Mouse (Mus musculus) urinary bladder, adult 18-20 months (tissue): Measurements from ENCODE around the gene Sntb2.
"Not testable (repeated sequence)": the region's sequence is repeated elsewhere in the genome, so short reads cannot be mapped to it uniquely, and the experiment has no call there.

Experiments used
- DNase-seq, 2 experiments: peaks; one replicate each; pipeline ENCODE4 v3.0.0; 2022; ENCODE audit warnings: low spot score in 2 of 2, mixed read lengths in 2 of 2

Gene Sntb2

DNA sequence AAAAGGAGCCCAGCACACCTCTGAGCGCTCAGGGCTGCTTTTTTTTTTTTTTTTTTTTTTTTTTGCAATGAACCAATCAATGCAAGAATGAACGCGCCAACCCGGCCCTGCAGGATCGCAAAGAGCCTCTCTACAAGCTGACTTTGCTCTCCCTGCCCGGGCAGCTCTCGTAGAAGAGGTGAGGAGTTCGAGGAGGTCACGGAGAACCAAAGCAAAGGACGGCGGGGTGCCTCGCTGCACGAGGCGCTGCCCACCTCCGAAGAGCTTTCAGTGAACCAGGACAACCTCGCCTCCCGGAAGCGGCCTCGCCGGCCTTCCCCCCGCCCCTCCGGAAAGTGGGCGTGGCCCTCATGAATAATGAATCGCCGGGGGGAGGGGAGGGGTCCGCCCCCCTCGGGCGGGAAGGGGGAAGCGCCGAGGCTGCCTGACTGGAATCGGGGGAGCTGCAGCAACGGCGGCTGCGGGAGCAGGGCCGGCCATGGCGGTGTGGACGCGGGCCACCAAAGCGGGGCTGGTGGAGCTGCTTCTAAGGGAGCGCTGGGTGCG, at the start of gene Sntb2:
Gene Sntb2 (plus strand): TSS at position 427 of the 546 bp plus-strand sequence.
- peak; percentile 88 to 92 for DNase-seq

DNA sequence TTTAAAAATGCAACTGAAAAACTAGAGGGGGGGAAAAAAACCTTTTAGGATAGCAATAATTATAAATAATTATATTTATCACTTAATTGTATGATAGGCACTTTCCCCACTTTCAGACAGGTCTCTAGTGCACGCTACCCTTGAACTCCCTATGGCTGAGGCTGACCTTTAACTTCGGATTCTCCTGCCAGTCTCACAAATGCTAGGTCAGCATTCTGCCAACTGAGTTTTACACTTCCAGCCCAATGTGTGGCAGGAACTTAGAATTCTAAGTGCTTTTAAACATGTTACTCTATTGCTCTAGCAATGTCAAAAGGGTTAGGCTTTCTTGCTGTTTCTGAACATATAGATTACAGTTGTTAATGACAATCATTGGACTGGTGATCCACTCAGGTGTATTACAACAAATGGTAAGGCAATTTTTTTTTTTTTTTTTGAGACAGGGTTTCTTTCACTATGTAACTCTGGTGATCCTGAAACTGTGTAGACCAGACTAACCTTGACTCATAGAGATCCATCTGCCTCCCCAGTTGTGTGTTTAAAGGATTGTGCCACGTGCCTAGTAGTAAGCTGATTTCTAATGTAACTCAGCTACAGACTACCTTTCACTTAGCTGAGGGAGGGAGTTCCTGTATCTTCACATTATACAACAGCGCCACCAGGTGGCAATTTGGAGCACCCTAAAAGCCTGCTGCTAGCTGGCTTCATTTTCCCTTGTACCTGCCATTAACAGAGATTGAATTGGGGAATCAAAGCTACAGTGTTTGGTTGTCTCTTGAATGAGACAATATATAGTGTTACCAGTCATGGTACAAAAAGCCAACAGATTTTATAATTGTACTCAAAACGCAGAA, 48.0 kb upstream of the Sntb2 start:
- no peak for DNase-seq

DNA sequence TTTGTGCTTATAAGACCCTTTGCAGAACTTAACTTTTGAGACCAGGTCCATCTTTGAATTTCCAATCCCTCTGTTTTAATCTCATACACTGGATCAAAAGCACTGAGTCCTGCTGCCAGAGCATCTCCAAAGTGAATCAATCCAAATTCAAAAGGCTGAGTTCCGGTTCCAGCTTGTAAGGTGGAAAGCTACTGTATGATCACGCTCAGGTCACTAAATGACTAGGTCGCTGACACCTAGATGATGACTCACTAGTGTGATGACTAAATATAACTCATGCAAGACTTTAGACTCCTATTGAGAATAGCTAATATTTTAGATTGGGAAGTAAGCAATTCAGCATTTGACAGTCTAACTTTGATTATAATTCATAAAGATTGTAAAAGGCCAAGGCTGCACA, 46.7 kb upstream of the Sntb2 start:
- no peak for DNase-seq

DNA sequence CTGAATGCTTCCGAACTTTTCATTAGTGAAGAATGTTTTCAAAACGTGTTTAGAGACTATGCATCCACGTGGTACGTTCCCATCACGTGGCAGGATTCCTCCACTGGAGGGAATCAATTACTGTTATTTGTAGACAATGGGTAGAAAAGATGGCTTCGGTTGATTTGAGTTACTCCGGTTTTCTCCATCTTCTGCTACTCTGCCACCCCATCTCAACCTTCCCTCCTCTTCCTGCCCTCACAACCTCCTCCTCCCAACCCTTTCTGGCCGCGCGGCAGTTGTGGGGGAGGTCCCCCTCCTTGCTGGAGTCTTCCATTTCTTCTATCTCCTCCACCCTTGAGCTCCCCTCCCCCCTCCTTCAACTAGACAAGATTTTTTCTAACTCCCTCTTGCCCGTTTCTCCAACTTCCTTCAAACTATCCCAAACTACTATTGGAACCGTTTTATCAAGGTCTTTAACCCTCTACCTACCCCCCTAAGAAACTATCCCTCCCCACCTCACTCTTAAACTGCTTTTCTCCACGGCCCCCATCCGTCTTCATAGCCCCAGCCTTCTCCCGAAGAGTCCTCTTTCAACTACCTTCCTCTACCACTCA, 43.2 kb upstream of the Sntb2 start:
- DNase-seq = no peak

DNA sequence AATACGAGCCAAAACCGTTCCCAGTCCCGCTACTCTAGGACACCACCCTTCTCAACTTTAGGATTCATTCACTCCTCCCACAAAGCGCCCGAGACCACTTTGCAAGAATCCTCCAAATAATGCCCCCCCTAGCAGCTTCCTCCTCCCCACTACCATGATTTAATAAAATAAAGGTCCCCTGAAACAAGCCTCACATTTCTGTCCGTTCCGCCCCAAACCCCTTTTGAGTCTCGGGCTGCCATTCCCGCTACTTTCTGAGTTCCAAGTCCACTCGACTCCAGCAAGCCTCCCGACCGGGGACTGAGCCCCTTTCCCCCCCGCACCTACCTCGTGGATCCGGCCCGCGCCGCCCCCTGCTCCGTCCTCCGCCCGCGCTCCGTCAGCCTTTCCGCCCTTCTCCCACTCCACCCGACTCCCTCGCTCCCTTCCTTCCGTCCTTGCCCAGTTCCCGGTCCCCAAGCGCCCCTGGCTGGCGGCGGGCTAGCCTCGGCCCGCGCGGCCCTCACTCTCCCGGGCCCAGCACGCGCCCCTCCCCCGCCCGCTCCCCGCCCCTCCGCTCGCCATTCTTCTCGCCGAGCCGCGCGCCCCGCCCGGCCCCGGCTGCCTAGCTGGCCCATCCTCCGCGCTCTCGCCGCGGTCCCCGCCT, 42.6 kb upstream of the Sntb2 start:
- DNase-seq = peak; percentile 37 to 75

DNA sequence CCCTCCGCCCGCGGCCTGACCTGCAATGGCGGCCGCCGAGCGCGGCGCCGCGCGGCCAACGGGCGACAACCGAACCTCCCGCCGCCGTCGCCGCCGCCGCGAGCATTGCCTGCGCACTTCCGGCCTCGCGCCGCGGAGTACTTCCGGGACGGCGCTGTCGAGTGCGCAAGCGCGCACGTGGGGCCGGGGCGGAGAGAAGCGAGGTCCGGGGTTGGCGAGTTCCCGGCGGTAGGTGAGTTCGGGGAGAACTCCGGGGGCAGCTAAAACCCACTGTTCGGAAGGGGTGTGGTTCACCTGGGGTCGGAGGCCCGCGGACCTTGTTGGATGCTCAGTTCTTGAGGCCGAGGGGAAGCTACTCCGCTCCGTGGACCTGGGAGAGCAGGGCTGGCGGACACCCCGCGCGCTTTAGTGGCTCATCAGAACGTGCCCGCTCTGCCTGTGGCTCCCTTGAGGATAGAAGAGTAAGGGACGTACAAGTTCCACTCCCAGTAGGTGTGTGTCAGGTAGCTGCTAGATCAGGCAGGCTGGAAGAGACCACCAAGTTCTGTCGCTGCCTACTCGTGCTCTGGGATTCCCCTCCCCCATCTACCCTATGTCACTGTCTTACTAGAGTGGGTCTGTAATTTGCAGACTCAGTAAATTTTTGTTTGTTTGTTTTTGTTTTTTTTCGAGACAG, 41.9 kb upstream of the Sntb2 start, which contains the start of gene Utp4:
Gene Utp4 (plus strand): TSS at position 156 of the 676 bp plus-strand sequence.
- peak; percentile 77 to 80 for DNase-seq

DNA sequence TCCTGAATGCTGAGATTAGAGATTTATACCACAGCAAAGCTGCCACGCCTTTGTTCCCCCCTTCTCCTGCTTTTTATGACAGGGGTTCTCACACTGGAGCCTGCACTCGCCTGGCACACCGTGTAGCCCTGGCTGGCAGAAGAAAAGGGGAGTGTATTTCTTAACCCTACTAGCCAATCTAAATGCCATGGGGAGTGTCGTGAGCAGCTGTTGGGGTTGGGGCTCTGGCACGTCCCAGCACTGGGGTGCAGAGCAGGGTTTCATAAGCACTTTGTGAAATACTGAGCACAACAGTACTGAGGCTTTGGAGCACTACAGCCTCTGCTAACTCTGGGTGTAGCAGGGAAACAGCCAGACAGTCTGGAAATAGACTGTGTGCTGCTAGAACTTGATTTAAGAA, 36.1 kb upstream of the Sntb2 start:
- DNase-seq = no peak

DNA sequence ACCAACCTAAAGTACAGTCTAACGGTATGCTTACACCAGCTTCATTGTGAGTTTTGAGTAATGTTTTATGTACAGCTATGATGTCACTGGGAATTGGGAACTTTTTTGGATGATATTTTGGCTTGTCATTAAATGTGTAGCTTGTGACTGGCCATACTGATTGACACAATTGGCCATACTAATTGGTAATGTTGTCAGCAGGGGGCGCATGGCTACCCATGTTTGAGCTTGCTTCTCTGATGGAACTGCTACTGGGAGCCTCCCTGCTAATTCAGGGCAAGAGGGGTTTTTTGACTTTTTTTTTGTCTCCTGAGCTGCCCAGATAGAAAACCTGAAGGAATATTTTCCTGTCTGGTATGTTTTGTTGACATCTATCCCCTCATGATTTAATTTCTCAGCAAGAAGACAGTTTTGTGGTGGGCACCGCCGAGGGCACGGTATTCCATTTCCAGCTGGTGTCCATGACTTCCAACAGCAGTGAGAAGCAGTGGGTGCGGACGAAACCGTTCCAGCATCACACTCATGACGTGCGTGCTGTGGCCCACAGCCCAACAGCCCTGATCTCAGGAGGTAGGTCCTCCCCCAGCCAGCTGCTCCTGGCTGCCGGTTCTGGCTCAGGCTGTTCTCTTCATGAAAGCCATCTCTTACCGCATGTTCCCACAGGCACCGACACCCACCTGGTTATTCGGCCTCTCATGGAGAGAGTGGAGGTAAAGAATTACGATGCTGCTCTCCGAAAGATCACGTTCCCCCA, 29.6 kb upstream of the Sntb2 start:
- peak in 1 of 2 experiments; percentile 43 for DNase-seq

DNA sequence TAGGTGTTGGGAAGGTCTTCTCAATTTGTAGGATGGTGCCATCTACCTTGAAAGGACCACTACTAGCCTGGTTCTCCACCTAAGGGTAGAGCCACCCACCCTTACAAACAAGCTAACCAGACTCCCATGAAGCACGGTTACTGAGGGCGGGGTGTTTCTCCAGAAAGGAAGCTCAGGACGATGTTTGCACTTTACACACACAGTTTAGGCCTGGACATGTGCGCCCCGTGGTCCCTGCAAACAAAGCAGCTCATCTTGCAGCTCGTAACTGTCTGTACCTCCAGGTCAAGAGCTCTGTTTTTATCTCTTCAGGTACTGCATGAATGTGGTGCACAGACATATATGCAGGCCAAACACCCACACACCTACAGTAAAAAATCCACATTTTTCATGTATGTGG, 28.9 kb upstream of the Sntb2 start:
- no peak for DNase-seq

DNA sequence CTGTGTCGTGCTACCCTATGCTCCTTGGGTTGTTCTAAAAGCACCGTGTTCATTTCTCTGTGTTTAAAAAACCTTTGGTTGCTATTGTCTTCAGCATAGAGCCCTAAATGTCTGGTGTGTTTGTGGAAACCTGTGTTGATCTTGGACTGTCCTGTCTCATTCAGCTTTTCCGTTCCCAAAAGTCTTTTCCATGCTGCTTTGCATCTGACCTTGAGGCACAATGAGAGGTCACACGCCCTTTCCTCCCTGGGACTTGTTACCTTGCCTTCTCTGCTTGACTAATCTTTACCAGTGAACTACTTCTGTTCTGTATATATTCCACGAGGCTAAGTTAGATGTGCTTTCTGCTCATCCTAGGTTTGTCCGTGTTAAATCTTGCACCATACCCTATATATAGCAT, 28.1 kb upstream of the Sntb2 start:
- DNase-seq = no peak

DNA sequence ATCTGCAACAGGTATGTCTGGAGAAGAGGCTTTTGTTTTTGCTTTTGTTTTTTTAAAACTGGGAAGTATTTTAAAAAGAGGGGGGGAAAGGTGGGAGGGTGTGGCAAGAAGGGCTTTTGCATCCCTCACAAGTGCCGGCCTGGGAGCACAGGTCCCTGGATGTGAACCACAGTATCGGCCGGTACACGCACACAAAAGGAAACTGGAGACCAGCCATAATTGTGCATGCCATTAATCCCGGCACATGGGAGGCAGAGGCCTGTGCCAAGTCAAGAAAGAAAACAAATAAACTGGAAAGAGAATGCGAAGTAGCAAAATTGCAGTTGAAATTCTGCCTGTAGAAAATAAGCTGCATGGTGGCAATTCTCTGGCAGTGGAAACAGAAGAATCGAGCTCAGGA, 27.3 kb upstream of the Sntb2 start:
- DNase-seq = no peak

DNA sequence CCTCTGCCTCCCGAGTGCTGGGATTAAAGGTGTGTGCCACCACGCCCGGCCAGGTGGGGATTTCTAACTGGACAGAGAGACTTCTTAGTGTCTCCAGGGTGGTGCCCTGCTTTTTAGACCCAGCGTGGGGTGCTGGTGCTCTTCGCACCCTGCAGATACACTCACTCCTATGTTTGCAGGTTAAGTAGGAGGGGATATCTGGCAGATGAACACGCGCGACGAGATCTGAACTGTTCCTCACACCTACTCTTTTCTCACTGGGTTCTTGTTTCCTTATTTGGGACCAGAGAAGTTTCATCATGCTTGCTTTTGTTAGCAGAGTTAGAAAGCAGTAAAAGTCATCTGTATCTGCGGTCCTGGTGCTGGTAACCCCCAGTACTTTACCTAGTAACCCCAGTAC, 21.9 kb upstream of the Sntb2 start:
- DNase-seq = no peak

DNA sequence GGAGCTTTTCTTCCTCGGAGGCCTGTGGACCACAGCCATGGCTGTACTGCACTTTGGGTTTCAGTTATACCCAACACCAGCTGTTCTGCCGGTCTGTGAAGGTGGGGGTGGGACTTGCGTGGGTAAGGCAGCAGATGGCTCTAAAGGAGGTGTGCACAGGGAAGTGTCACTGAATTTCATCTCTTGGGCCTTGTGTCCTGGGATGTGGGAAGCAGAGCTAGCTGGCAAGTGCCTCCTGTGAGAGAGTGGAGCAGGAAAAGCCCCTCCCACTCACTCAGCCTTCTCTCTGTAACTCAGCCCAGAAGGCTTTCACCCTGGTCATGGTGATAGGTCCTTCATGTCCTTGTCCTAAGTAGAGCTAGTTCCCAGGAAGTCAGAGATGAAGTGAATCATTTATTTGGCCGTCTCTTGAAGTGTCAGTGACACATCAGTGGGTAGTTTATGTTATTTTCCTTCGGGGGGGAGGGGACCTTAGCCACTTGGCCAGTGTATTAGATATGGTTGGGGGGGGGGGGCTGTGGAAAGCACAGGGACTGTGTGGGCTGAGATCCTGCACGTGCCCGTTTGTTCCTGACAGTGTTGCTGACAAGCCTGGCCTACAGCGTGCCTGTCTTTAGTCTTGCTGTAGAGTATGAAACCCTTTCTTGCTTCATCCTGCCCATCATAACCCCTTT, 15.7 kb upstream of the Sntb2 start:
- DNase-seq = no peak

DNA sequence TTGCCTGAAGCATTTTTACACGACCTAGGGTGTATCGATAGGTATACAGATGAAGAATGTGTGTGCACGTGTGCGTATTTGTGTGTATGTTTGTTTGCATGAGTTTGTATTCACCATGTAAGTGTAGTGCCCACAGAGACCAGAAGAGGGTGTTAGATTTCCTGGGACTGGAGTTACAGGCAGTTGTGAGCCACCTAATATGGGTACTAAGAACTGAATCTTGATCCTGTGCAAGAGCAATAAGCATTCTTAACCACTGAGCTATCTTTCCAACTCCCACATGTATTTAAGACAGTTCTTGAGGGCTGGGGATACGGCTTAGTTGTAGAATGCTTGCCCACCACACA, 15.2 kb upstream of the Sntb2 start:
- DNase-seq = no peak

DNA sequence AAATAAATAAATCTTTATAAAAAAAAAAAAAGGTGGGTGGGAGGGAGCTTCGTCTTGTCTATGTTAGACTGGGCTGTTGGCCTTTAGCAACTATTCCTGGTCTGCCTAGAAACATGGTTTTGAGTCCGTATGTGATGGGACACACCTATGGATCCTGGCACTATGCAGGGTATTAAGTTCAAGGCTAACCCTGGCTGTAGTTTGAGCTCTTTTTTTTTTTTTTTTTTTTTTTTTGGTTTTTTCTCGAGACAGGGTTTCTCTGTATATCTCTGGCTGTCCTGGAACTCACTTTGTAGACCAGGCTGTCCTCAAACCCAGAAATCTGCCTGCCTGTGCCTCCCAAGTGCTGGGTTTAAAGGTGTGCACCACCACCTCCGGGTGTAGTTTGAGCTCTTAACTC, 11.5 kb upstream of the Sntb2 start:
- DNase-seq = no peak

DNA sequence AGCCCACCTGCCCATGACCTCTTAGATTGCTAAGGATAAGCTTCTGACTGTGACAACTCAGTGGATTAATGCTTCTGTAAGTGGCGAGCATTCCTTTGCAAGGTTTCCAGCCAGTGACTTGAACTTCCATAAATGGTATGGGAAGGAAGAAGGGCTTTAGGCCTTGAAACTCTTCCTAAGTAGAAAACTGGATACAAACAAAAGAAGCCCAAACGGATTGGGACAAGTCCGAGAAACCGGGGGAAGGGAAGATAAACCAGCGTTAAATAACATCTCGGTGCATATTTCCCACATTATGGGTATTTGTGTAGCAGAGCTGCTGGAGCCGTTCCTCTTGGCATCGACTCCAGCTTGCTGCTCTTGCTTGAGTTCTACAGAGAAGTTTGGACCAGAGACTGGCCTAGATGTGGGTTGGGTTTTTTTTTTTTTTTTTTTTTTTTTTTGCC, 10.6 kb upstream of the Sntb2 start:
- DNase-seq = no peak

DNA sequence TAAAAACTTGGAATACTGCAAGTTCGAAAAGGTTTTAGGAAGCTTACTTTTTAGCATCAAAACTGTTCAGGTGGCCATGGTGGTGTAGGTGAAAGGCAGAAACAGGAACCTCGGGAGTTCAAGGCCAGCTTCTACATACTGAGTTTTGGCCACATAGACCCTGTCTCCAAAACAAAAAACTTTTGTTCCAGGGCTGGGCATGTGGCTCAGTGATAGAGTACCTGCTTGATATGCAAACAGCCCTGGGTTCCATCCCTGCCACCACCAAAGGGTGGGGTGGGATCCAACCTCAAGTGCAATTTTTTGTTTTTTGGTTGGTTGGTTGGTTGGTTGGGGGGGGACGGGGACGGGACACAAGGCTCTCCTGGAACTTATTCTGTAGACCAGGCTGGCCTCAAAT, 10.1 kb upstream of the Sntb2 start:
- no peak for DNase-seq

DNA sequence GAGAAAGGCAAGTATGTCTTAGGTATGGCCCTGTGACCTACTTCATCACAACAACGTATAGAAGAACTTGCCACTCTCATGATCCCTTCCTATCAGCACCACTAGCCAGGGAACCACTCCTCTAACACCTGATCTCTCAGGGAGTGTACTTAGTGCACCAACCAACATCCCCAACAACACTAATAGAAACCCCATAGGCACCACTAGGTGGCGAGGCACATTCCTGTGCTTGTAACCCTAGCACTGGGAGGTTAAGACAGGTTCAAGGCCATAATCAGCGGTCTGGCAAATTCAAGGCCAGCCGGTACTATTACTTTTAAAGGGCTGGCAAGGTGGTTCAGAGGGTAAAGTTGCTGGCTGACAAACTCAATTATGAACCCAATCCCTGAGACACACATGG, 8.3 kb upstream of the Sntb2 start:
- no peak for DNase-seq

DNA sequence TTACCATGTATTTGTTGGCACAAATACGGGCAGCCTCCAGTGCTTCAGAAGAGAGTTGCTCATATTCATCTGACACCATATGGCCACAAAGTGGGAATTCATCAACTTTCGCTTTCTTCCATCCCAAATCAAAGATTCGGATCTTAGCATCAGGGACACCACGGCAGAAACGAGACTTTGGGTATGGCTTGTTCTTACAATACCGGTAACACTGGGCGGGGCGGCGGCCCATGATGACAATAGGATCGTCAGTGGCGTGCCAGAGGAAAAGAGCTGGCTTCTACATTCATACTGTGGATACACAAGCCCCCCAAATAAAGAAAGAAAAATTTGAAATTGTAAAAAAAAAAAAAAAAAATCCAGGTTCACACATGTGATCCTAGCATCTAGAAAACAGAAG, 7.4 kb upstream of the Sntb2 start:
- DNase-seq = not testable (repeated sequence)

DNA sequence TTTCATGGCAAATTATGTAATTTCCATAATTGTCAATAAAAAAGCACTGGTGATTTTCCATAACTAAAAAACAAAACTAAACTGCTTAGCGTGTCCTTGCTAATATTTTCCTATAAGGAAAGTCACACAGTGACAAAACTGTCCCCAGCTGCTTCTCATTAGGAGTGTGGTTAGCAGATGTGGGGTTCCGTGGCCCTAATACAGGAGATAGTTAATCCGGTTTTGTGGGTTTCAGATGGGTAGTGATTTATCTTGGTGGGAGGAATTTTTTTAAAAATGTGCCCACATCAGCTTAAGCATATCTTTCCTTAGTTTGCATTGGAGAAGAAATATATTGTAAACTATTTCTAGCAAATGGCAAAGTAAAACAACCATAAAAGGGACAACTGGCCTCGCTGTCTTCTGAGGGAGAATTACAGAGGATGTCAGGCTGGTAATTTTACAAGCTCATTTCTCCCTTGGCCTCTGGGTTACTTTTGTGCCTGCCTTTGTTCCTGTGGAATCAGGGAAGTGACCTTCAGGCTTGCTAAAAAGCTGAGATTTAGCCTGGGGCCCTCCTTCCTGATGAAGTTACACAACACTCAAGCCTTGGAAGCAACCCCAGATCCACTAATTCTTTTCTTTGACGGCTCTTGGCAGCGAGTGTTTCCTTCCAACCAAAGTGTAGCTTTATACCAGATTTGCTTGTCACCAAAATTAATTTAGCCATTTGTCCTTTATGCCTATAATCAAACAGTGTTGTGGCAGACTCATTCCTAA, 6.2 kb upstream of the Sntb2 start:
- DNase-seq = peak in 1 of 2 experiments; percentile 67
